In genomic region chr10:83805201-83805718, GRCm38 (mm10) we compare ENCODE assay signal across 8 mouse cellular contexts.
DNase-seq lines count a peak whose midpoint lies in the region; ATAC-seq lines count a peak whose summit lies in the region.

No protein-coding gene starts in this region.

- H3K4me1 ChIP-seq in heart, embryonic 15.5 days (replicated peaks), result peaks cover 20% of the 10 kb centered on the region
- H3K4me1 ChIP-seq in kidney, embryonic 16.5 days (ENCODE audit: insufficient read depth, low read length), result peaks cover 23% of the 10 kb centered on the region

- WGBS in heart, embryonic 15.5 days, result 22% methylated on average over 11 of the region's 11 CpGs
- 9% methylated on average over 11 of the region's 11 CpGs for WGBS in kidney, embryonic 16.5 days

- peak; percentile 15 for DNase-seq in urinary bladder, postnatal 14 days (ENCODE audit: low spot score)
- DNase-seq in urinary bladder, postnatal 25 days (ENCODE audit: low spot score), result no peak
- DNase-seq in lung, postnatal 36 days, result peak; percentile 80
- DNase-seq in spleen, adult 12 weeks (ENCODE audit: low spot score), result no peak
- DNase-seq in cerebellum, adult 11 months, result no peak
- no peak for DNase-seq in frontal cortex, postnatal 25 days (ENCODE audit: low spot score in 2 of 2)

- no peaks in the 10 kb centered on the region for H3K9me3 ChIP-seq in heart, embryonic 15.5 days (replicated peaks)
- no peaks in the 10 kb centered on the region for H3K9me3 ChIP-seq in kidney, embryonic 16.5 days (ENCODE audit: low read length)

- H3K36me3 ChIP-seq in heart, embryonic 15.5 days, result no peaks in the 10 kb centered on the region
- no peaks in the 10 kb centered on the region for H3K36me3 ChIP-seq in kidney, embryonic 16.5 days (ENCODE audit: insufficient read depth, low read length)

- no peak overlapping the region for H3K4me3 ChIP-seq in heart, embryonic 15.5 days
- no peak overlapping the region for H3K4me3 ChIP-seq in kidney, embryonic 16.5 days (ENCODE audit: low read length)

- peak overlapping the region; percentile 82 for H3K27ac ChIP-seq in heart, embryonic 15.5 days
- H3K27ac ChIP-seq in kidney, embryonic 16.5 days (ENCODE audit: low read length), result peak overlapping the region; percentile 66

- no peaks in the 10 kb centered on the region for H3K27me3 ChIP-seq in heart, embryonic 15.5 days
- H3K27me3 ChIP-seq in kidney, embryonic 16.5 days (ENCODE audit: insufficient read depth, low read length), result no peaks in the 10 kb centered on the region

- peak overlapping the region; percentile 41 for H3K4me2 ChIP-seq in heart, embryonic 15.5 days
- peak overlapping the region; percentile 24; the same call in 1 of the 2 replicates for H3K4me2 ChIP-seq in kidney, embryonic 16.5 days (replicated peaks; ENCODE audit: low read depth, low read length)

- peak; percentile 92 for ATAC-seq in heart, embryonic 15.5 days (replicated peaks; ENCODE audit: insufficient number of reproducible peaks, insufficient read depth, low FRiP score, low read depth)
- ATAC-seq in kidney, embryonic 16.5 days (ENCODE audit: low FRiP score, low TSS enrichment), result peak; percentile 87

- H3K9ac ChIP-seq in heart, embryonic 15.5 days, result no peak overlapping the region
- no peak overlapping the region for H3K9ac ChIP-seq in kidney, embryonic 16.5 days (replicated peaks; ENCODE audit: low read length)

Comparison
In these comparisons a context has a peak if more than half of its experiments do, and no peak if none do; other contexts are left out.
1. DNase-seq: peak in urinary bladder, postnatal 14 days (single experiment) and lung, postnatal 36 days (single experiment); none in urinary bladder, postnatal 25 days (single experiment), spleen, adult 12 weeks (single experiment), cerebellum, adult 11 months (single experiment) and frontal cortex, postnatal 25 days (0 of 2).